Mouse (Mus musculus) Muller cell, postnatal 12 days (primary cell): ENCODE results near the gene Mrpl42.

Experiments
- DNase-seq: peaks from one replicate; pipeline ENCODE4 v3.0.0-alpha.2; 2015; ENCODE audit errors: inconsistent ontology term

Gene Mrpl42

GRCm38 (mm10) chr10:95458050-95458806 is 43.5 kb downstream of the Mrpl42 start:
- DNase-seq = peak; percentile 3

DNA sequence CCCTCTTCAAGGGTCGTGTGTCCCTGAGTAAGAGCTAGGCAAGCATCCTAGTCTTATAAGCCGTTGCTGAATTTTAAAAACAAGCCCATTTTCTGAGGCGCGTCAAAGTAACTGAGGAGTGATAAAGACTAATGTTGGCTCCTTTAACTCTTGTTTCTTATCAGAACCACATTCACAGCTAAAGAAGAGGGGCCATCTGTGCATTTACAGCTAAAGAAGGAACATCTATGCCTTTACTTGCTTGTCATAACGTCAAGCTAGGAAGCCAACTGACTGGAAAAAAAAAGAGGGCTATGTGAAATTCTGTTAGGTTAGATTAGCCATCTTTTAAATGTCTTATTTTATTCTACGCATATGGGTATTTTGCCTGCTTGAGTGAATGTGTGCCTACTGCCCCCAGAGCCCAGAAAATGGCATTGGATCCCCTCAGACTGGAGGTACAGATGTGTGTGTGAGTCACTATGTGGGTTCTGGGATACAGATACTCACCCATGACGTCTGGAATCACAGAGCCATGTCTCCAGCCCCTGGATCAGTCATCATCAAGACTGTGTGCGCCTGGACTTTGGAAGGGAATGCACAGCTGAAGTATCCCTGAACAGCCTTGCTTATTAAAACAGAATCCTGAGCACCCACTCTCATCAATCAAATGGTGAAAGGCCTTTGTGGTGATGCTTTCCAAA is 44.2 kb downstream of the Mrpl42 start:
- no peak for DNase-seq

DNA sequence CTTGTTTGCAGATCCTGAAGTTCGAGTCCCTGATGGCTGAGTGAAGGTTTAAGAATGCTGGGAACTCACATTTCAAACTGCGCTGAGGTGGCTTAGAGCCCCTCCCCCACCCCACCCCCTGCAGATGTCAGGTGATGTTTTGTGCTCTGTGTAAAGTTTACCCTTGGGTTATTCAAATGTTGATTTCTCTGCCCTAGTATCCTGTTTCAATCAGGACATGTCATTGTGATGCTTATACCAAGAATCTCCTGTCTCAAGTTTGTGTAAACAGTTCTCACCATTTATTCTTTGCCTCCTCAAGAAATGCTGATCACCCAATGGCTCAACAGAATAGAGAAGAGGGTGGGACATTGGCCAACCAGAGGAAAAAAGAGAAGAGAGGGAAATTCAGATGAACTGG is 45.6 kb downstream of the Mrpl42 start:
- no peak for DNase-seq

DNA sequence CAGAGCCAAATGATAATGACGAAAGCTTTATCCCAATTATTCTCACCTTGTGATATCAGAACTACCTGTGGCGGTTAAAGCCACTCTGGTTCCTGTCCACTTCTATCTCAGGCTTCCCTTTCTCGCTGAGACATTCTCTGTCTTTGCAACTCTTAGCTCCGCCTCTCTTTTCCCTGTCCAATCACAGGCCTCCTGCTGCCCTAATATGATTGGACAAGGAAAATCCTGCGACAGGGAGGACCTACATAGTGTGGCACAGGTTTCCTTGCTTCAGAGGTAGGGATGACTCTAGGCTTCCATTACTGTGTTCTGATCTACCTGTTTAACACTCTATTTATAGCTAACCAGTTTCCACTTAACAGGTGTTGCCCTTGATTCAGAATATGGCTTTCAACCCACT is 48.5 kb downstream of the Mrpl42 start:
- DNase-seq = no peak

- no peak for DNase-seq
Measured at GRCm38 (mm10) chr10:95449033-95449432, 52.7 kb downstream of the Mrpl42 start.

DNA sequence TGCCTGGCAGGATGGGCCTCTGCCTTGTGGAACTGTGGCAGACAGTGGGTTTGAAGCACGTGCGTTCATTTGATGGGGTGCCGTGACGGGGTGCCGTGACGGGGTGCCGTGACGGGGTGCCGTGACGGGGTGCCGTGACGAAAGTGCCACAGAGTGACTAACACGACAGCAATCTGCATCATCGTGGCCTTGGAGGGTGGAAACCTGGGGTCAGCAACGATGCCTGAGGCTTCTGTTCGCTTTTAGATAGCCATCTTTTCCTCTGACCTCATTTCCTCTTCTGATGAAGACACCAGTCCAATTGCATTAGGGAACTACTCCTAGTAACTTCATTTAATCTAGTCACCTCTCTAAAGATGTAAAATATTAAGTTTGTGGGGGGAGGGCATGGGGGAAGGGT is 53.8 kb downstream of the Mrpl42 start:
- no peak for DNase-seq

DNA sequence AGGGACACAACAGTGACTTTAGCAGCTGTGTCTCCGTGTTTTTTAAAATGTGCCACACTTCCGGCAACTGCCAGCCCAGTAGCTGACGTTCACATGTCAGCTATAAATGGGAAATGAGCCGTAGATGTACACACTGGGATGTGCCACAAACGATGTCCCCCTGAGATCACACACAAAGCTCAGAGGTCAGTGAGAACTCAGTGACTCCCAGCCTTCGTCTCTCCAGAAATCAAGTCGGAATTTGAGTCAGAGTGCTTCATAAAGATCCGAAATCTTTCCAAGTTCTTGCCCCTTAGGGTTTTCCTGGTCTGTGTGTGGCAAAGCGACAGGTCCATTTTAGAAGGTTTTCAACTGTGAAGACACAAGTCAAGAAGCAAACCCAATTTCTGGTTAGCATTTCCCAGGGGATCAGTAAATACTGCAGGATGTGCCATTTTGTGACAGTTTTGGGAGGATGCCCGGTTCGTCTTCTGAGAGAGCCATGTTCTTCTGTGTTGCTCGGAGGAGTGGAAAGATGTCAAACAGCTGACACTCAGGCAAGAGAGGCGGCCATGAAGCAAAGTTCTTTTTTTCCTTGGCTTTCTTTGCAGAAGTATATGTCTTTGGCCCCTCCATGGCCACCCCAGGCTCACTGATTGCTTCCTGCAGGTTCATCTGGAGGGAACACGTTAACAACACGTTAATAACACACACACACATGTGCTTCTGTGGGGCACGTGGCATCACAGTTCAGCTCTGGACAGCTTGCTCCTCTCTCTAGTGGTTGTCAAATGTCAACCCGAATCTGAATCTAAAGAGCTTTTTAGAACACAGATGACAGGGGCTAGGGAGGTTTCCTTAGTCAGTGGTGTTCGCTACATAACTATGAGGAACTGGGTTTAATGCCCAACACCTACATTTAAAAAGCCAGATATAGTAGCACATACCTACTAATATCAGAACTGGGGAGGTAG is 56.4 kb downstream of the Mrpl42 start:
- DNase-seq = no peak

DNA sequence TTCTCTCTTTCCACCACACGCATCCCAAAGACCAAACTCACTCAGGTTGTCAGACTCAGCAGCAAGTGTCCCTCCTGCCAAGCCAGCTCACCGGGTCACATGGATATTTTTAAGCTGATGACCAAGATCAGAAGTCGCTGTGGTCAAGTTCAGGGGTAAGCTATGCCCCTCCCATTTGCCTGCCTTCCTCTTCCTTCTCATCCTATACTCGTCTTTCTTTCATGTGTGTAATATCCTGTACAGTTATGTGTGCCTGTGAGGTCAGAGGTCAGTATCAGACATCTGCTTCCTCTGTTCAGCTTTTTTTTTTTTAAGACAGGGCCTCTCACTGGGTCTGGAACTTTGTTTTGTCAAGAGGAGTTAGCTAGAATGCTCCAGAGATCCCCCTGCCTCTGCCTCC is 59.4 kb downstream of the Mrpl42 start:
- no peak for DNase-seq

DNA sequence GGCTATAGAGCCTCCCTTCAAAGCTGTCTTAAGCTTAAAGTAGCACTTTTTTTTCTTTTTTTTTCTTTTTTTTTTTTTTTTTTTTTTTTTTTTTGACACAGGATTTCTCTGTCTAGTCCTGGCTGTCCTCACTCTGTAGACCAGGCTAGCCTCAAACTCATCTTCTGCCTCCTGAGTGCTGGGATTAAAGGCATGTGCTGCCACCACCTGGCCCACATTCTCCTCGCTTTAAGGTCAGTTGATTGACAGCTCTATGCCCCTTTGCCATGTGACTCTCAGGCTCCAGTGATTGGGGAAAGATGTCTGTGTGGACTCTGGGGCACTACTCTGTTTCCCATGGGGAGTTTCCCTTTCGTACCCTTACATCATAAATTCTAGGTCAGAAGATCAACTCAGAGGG is 61.2 kb downstream of the Mrpl42 start:
- DNase-seq = no peak

DNA sequence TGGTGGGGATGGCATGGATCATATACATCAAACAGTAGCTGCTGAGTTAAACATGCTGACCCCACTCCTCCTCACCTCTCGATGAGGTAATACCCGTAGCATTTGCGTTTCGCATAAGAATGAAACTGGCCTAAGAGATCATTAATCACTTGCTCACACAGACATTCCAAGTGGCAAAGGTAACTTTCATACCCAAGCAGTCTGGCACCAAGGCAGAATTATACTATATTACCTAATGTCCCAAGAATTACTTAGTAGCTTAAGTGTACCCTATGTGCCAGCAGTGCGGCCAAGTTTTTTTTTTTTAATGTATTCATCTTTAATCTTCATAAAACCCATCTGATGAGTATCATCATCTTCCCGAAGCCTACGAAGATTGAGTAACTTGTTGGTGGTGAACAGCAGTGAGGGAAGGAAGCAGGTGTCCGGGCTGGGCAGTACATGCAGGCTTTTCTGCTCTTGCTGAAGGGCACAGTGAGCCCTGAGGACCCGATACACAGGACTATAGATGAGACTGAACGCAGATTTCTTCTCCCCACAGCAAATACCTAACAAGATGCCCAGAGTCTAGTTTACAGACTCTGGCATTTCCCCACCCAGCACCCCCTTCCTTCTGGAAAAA is 61.9 kb downstream of the Mrpl42 start:
- DNase-seq = no peak

GRCm38 (mm10) chr10:95438941-95439340 is 62.8 kb downstream of the Mrpl42 start:
- no peak for DNase-seq
